Mouse (Mus musculus): ENCODE measurements at regions not wholly inside any gene's neighbourhood (a gene's known extent, or its start where the extent isn't known, plus 50 kb on each side); places are given as distances from the start of the nearest gene placed in this dataset.

DNA sequence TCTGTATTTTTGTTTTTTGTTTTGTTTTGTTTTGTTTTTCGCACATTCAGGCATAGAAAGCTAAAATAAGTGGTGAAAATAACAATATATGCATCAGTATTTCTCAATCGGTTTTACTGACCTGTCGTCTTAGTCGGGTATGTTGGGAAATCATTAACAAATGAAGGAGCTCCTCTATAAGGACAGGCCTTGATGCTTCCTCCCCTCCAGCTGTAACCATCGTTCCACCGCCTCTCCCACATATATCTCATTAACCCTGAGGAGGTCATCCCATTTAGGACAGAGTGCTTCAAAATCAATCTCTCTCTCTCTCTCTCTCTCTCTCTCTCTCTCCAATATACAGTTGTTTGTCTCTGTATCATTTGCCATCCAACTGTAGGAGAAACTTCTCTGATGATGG lies 492.4 kb downstream of the Efnb2 start:
- Histone ChIP-seq H3K27ac (no peak overlapping the region), H3K4me3 (no peak overlapping the region)
- TF ChIP-seq CTCF (IDR thresholded peaks at IDR 0.05), result no peak
- DNase-seq, result no peak
- intact Hi-C loops (cut with DNase I), result no loop called here

- intact Hi-C loops (cut with DNase I), result no loop called here
- H3K27ac ChIP-seq, result no peak overlapping the region
- TF ChIP-seq CTCF (IDR thresholded peaks at IDR 0.05), result no peak
Measured at GRCm38 (mm10) chr8:8168250-8168649, 492.8 kb downstream of the Efnb2 start.

DNA sequence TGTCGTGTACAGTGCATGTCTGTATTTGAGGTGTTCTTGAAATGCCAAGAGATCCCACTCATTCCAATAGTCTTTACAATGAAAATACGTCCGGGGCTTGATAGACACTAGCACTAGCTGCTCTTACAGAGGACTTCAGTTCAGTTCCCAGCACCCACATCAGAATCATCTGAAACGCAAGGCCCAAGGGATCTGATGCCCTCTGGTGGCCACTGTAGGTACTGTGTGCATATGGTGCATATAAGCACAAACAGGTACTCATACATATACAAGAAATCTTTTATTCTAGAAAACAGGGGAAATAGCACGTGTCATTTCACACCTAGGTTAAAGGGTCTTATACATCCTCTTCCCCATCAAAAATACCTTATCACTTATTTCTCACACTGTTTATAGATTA lies 513.5 kb downstream of the Efnb2 start:
- intact Hi-C loops (cut with DNase I), result no loop called here
- no peak for DNase-seq
- peak; percentile 33 for TF ChIP-seq CTCF (IDR thresholded peaks at IDR 0.05)
- Histone ChIP-seq H3K27ac (no peak overlapping the region), H3K4me3 (no peak overlapping the region)

More at GRCm38 (mm10) chr8:8168250-8168649, 492.8 kb downstream of the Efnb2 start:
- no peak for DNase-seq
- no peak overlapping the region for H3K4me3 ChIP-seq

DNA sequence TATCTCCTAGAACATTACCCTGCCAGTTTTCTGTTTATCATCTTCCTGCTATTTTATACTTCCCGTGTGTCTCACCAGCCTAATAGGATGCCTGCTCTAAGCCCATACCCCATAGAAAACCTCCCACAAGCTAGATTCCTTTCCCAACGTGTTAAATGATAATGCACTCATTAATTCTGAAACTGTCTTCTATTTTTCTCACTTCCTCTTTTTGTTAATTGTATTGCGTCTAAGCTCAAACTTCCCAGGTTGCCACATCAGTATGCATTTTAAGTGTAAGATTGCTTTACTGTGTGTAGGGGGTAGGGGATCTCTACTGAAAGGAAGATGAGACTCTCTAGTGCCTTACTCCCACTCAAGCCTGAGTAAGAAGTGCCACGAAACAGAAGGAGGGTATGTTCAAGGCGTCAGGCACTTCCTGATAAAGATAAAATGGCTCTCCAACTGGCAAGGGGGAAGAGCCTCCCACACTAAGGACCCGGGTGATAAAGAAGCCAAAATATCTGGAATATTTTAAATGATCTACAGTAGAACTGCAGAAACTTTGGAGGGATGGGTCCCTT lies 518.0 kb downstream of the Efnb2 start:
- no peak for TF ChIP-seq CTCF (IDR thresholded peaks at IDR 0.05)
- intact Hi-C loops (cut with DNase I), result no loop called here
- no peak overlapping the region for H3K4me3 ChIP-seq
- no peak overlapping the region for H3K27ac ChIP-seq
- no peak for DNase-seq

DNA sequence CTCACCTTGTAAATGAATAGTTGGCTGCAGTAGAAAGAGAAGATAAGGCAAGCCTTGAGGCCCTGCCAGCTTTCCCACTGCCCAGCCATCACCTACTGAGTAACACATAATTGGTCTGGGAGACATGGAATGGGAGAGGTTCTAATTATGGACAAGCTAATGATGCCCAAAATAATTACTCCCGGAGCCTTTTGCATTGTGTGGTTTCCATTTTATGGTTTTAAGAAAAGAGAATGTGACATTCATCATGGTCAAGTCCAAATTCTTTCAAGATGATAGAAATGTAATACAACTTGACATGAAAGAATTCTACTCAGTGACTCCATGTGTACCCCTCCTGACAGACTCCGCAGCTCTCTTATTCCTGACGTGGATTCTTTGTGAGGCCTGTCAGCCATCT lies 518.6 kb downstream of the Efnb2 start:
- Histone ChIP-seq H3K27ac (no peak overlapping the region), H3K4me3 (no peak overlapping the region)
- intact Hi-C loops (cut with DNase I), result no loop called here
- no peak for DNase-seq
- TF ChIP-seq CTCF (IDR thresholded peaks at IDR 0.05), result no peak

- no peak for DNase-seq
- Histone ChIP-seq H3K4me3 (no peak overlapping the region), H3K27ac (no peak overlapping the region)
- no peak for TF ChIP-seq CTCF (IDR thresholded peaks at IDR 0.05)
- intact Hi-C loops (cut with DNase I), result no loop called here
Measured at GRCm38 (mm10) chr8:8139720-8140119, 521.3 kb downstream of the Efnb2 start.

DNA sequence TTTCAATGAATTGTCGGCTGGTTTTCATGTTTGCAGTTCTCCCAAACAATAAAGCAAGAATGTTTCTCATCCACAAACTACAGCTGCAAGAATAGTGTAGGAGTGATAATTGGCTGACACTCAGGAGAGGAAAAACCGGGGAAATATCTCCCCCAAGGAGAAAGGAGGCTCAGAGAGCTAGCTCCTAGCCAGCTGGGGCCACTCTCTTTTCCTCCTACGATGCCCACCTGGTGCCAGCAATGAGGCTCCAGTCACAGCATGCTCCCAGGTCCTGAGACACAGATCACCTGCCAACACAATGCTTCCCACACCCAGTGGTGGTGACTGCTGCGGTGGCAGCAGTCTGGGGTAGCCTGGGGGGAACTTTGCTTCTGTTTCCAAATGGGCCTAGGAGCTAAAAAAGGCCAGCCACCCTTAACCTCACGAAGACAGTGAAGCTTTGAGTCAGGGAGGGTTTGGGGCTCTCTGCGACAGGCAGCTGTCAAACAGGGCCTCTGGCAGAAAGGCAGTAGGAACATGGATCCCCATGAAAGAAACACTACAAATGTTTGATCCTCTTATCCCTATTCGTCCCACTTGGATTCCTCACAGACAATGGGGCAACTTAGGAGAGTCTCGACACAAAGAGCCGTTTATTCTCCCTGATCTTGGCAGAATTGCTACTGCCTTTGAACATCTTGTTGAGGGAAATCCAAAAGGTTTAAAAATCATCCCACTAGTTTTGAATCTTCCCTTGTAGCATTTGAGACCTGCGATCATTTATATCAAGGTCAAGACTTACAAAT lies 527.8 kb downstream of the Efnb2 start:
- TF ChIP-seq CTCF (IDR thresholded peaks at IDR 0.05), result no peak
- DNase-seq, result no peak
- H3K27ac ChIP-seq, result no peak overlapping the region
- H3K4me3 ChIP-seq, result no peak overlapping the region
- intact Hi-C loops (cut with DNase I), result no loop called here

- no peak for DNase-seq
- H3K27ac ChIP-seq, result no peak overlapping the region
- intact Hi-C loops (cut with DNase I), result no loop called here
- no peak for TF ChIP-seq CTCF (IDR thresholded peaks at IDR 0.05)
- no peak overlapping the region for H3K4me3 ChIP-seq
Measured at GRCm38 (mm10) chr8:8131961-8132376, 529.1 kb downstream of the Efnb2 start.

DNA sequence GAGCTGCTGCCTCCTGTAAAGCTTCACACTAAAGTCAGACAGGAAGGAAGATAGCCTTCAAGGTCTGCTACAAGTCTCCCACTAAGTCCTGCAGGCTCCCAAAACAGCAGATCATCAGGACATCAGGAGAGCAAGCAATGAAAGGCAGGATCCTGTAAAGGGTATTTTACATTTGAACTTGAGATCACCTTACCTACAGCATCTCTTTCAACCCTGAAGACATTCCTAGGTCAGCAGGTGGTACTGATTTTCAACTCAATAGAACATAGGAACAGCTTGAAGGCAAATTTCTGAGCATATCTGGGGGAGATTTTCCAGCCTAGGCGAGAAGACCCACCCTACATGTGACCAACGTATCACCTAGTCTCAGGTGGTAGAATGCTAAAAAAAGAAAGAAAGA lies 530.2 kb downstream of the Efnb2 start:
- intact Hi-C loops (cut with DNase I), result no loop called here
- TF ChIP-seq CTCF (IDR thresholded peaks at IDR 0.05), result no peak
- H3K4me3 ChIP-seq, result no peak overlapping the region
- no peak for DNase-seq
- no peak overlapping the region for H3K27ac ChIP-seq

- intact Hi-C loops (cut with DNase I), result no loop called here
- Histone ChIP-seq H3K27ac (no peak overlapping the region), H3K4me3 (no peak overlapping the region)
- TF ChIP-seq CTCF (IDR thresholded peaks at IDR 0.05), result no peak
- no peak for DNase-seq
Measured at GRCm38 (mm10) chr8:8115595-8116429, 545.2 kb downstream of the Efnb2 start.

DNA sequence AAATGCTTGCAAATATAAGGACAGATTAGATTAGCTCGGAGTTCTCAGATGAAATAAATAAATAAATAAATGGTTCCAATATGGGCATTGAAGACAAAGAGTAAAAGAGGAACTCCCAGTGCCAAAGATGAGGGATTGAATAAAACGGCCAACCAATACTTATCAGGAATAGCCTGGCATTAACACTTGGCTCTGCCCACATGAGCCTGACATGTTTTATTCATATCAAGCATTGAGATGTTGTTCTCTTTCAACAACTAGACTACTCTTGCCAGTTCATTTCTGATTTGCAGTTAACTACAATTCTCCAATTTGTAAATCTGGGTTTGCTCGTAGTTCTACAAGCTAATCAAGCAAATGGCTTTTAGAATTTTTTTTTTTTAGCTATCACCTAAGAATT lies 546.4 kb downstream of the Efnb2 start:
- Histone ChIP-seq H3K4me3 (no peak overlapping the region), H3K27ac (no peak overlapping the region)
- intact Hi-C loops (cut with DNase I), result no loop called here
- TF ChIP-seq CTCF (IDR thresholded peaks at IDR 0.05), result no peak
- no peak for DNase-seq

DNA sequence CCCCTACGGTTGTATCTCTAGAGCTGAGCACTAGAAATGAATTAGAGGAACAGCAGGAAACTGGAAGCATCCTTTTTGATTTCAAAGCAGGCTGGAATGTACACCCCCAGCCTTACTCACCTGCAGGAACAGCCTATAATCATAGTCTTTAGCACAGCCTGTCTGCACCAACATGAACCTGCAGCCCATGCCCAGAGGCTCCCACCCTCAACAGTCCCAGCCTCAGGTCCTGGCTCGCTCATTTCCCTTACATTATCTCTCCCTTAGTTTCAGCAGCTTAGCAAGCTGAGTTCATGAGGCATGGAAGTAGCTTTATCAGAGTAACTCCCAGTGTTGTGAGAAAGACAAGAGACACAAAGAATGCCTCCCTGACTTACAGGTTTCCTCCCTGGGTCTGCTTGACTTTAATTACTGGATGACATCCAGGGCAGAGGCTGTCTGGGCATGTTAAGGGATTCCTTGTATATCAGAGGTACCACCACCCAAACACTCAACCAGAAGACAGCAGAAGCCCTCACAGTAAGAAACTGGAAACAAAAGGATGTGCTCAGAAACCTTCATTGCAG lies 551.2 kb downstream of the Efnb2 start:
- H3K27ac ChIP-seq, result no peak overlapping the region
- no peak for TF ChIP-seq CTCF (IDR thresholded peaks at IDR 0.05)
- no peak for DNase-seq
- intact Hi-C loops (cut with DNase I), result no loop called here
- no peak overlapping the region for H3K4me3 ChIP-seq

DNA sequence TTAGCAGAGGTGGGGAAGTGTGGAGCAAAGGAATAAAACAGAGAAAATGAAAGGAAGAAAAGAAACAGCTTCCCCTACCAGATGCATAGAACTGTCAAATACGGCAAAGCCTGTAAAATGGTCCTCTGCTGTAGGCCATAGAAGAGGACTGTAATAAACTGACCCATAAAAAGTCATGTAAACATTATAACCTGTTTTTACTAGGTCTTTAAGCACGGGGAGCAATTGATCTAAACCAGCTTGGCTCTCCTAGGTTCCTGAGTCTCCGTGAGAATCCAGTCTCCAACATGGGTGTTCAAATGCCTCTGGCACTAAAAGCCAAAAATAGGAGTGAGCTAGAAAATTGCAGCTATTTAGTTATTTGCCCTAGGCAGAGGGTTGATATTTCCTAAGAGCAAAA lies 557.5 kb downstream of the Efnb2 start:
- Histone ChIP-seq H3K27ac (no peak overlapping the region), H3K4me3 (no peak overlapping the region)
- no peak for TF ChIP-seq CTCF (IDR thresholded peaks at IDR 0.05)
- intact Hi-C loops (cut with DNase I), result no loop called here
- DNase-seq, result no peak

All from gastrocnemius, adult 2 months (tissue).